Mouse (Mus musculus) ES-Bruce4 (cell line): ENCODE measurements around the gene Pax7.

Experiments
- CTCF ChIP-seq: IDR thresholded peaks from one replicate; pipeline ENCODE4 v1.8.1; 2011; ENCODE audit warnings: low read depth, low read length
- POLR2A ChIP-seq: IDR thresholded peaks from one replicate; pipeline ENCODE4 v1.8.1; 2011; ENCODE audit warnings: low read length; ENCODE audit not compliant: insufficient read depth

DNA sequence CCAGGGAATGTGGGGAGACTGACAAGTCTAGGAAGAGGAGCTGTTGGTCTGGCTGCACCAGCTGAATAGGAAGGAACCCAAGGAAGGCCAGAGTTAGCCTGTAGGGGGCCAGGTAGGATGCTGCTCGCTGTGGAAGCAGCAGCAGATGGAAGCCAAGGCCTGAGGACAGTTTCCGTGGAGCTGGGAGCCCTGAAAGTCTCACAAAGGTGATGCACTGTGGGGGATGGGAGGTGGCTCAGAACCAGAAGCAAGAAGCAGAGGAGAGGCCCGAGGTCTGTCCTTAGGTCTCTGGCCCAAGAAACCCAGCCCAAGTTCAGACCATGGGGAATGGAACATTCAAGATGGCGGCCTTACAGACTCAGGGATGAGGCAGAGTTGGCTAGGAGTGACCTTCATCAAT lies 109.0 kb downstream of the Pax7 start:
- TF ChIP-seq POLR2A (no peak), CTCF (no peak)
